Mouse (Mus musculus) E14TG2a.4 (cell line): ENCODE data around the gene Mindy1.

Experiments used
- CTCF ChIP-seq: conservative IDR thresholded peaks from 2 replicates; pipeline ENCODE4 v1.5.1; 2014; ENCODE audit warnings: low read length
- POU5F1 ChIP-seq: IDR thresholded peaks from 2 replicates; pipeline ENCODE4 v1.6.1; 2014; ENCODE audit warnings: low read length, borderline replicate concordance

- no peak for TF ChIP-seq CTCF
- TF ChIP-seq POU5F1, result no peak
These were observed 24.2 kb upstream of the Mindy1 start for GRCm38 (mm10) chr3:95256931-95257330.
